Mouse (Mus musculus): Measurements from ENCODE around the gene Zfp14.

The Zfp14 gene

DNA sequence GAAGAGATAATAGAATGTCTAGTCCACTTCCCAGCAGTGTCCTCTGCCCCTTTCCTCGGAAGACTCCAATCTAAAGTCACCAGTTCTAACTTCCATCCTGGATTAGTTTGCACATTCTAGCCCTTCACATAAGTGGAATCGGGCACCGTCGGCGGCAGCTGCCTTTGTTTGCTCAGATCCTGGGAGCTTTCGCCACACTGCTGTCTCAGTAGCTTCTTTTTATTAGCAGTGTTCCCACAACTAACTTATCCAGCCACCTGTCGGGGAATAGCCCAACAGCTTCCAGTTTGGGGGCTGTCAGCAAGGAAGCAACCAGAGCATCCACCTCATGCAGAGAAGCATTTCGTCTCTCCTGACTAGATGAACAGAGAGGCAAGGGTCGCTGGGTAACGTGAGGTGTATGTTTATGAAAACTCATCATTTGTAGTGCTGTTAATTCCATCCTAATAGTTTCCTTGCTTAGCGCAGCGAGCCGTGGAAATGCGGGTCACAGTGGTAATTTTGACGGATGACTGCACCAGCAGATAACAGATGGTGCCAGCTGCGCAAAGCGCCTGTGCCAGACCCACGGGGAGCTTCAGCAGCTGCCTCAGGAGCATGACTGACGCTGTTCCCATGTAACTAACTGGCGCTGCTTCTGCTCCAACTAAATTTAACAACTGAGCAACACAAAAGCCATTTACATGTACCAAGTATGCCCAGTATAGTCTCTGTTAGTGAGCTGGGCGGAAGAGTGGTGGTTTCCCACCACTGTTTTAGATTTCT, 41.7 kb downstream of the Zfp14 start:
- peaks cover 4% of the 10 kb centered on the region for H3K36me3 ChIP-seq (ENCODE audit: control insufficient read depth, insufficient read depth, low read length, poor library complexity, severe bottlenecking)
- H3K27me3 ChIP-seq (ENCODE audit: control insufficient read depth, insufficient read depth, low read length, poor library complexity, severe bottlenecking) = no peaks in the 10 kb centered on the region
- no peak for DNase-seq (ENCODE audit: low read depth, low spot score)

- Histone ChIP-seq H3K36me3 (ENCODE audit: control insufficient read depth, insufficient read depth, low read length, poor library complexity, severe bottlenecking) (peaks cover 4% of the 10 kb centered on the region; the same call in 1 of the 2 replicates), H3K27me3 (ENCODE audit: control insufficient read depth, insufficient read depth, low read length, poor library complexity, severe bottlenecking) (no peaks in the 10 kb centered on the region)
- no peak for DNase-seq (ENCODE audit: low read depth, low spot score)
Observed at GRCm38 (mm10) chr7:30008020-30008690, 43.0 kb downstream of the Zfp14 start.

GRCm38 (mm10) chr7:30007601-30008000, 43.6 kb downstream of the Zfp14 start:
- Histone ChIP-seq H3K36me3 (ENCODE audit: control insufficient read depth, insufficient read depth, low read length, poor library complexity, severe bottlenecking) (peaks cover 4% of the 10 kb centered on the region; the same call in 1 of the 2 replicates), H3K27me3 (ENCODE audit: control insufficient read depth, insufficient read depth, low read length, poor library complexity, severe bottlenecking) (no peaks in the 10 kb centered on the region)
- no peak for DNase-seq (ENCODE audit: low read depth, low spot score)

GRCm38 (mm10) chr7:30000601-30001000, 50.6 kb downstream of the Zfp14 start:
- peaks cover 5% of the 10 kb centered on the region for H3K36me3 ChIP-seq (ENCODE audit: control insufficient read depth, insufficient read depth, low read length, poor library complexity, severe bottlenecking)
- no peak for DNase-seq (ENCODE audit: low read depth, low spot score)
- H3K27me3 ChIP-seq (ENCODE audit: control insufficient read depth, insufficient read depth, low read length, poor library complexity, severe bottlenecking) = no peaks in the 10 kb centered on the region

- peaks cover 4% of the 10 kb centered on the region; the same call in 1 of the 2 replicates for H3K36me3 ChIP-seq (ENCODE audit: control insufficient read depth, insufficient read depth, low read length, poor library complexity, severe bottlenecking)
- DNase-seq (ENCODE audit: low read depth, low spot score) = no peak
- no peaks in the 10 kb centered on the region for H3K27me3 ChIP-seq (ENCODE audit: control insufficient read depth, insufficient read depth, low read length, poor library complexity, severe bottlenecking)
Observed at GRCm38 (mm10) chr7:29995134-29995533, 56.0 kb downstream of the Zfp14 start.

GRCm38 (mm10) chr7:29993340-29993739, 57.8 kb downstream of the Zfp14 start:
- no peaks in the 10 kb centered on the region for H3K27me3 ChIP-seq (ENCODE audit: control insufficient read depth, insufficient read depth, low read length, poor library complexity, severe bottlenecking)

GRCm38 (mm10) chr7:29992698-29993097, 58.5 kb downstream of the Zfp14 start:
- Histone ChIP-seq H3K36me3 (ENCODE audit: control insufficient read depth, insufficient read depth, low read length, poor library complexity, severe bottlenecking) (peaks cover 3% of the 10 kb centered on the region; the same call in 1 of the 2 replicates), H3K27me3 (ENCODE audit: control insufficient read depth, insufficient read depth, low read length, poor library complexity, severe bottlenecking) (no peaks in the 10 kb centered on the region)
- DNase-seq (ENCODE audit: low read depth, low spot score) = no peak

More at GRCm38 (mm10) chr7:29993340-29993739, 57.8 kb downstream of the Zfp14 start:
- H3K36me3 ChIP-seq (ENCODE audit: control insufficient read depth, insufficient read depth, low read length, poor library complexity, severe bottlenecking) = peaks cover 3% of the 10 kb centered on the region; the same call in 1 of the 2 replicates
- no peak for DNase-seq (ENCODE audit: low read depth, low spot score)

GRCm38 (mm10) chr7:29989031-29989430, 62.1 kb downstream of the Zfp14 start:
- Histone ChIP-seq H3K27me3 (ENCODE audit: control insufficient read depth, insufficient read depth, low read length, poor library complexity, severe bottlenecking) (no peaks in the 10 kb centered on the region), H3K36me3 (ENCODE audit: control insufficient read depth, insufficient read depth, low read length, poor library complexity, severe bottlenecking) (peaks cover 6% of the 10 kb centered on the region; the same call in 1 of the 2 replicates)
- no peak for DNase-seq (ENCODE audit: low read depth, low spot score)

DNA sequence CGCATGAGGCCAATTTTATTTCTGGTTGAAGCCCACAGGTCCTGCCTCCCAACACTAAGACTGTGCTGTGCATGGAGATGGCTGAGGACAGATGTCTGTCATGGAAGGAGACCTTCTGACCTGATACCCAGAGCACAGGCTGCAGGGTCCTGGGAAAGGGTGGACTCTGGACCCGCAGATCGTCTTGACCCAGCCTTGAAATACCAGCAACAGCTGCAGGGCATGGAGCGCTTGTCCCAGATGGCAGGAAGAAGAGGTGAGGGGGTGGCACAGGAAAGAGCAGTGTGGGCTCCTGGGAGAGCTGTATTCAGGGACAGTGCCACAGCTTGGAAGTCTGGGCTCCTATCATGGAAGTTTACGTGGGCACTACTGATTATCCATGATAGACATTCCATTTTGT, 63.6 kb downstream of the Zfp14 start:
- Histone ChIP-seq H3K27me3 (ENCODE audit: control insufficient read depth, insufficient read depth, low read length, poor library complexity, severe bottlenecking) (no peaks in the 10 kb centered on the region), H3K36me3 (ENCODE audit: control insufficient read depth, insufficient read depth, low read length, poor library complexity, severe bottlenecking) (peaks cover 6% of the 10 kb centered on the region; the same call in 1 of the 2 replicates)
- DNase-seq (ENCODE audit: low read depth, low spot score) = no peak
